Mouse (Mus musculus): ENCODE data around the gene Speg. TPM values are rescaled to one million over a fixed set of nuclear protein-coding genes. Genes with fewer than 3 reads are reported as not detected.

Speg gene
- polyA plus RNA-seq, 1 experiment from 2014 or later: 21.3 TPM

- peaks cover 61% of the 10 kb centered on the region for H3K4me1 ChIP-seq
- no peaks in the 10 kb centered on the region for H3K36me3 ChIP-seq (replicated peaks)
- H3K27me3 ChIP-seq (replicated peaks): no peaks in the 10 kb centered on the region
- ATAC-seq (replicated peaks): no peak
- no peak overlapping the region for H3K9ac ChIP-seq
- no peak overlapping the region for H3K4me3 ChIP-seq
- 88% methylated on average over 7 of the region's 7 CpGs for WGBS
- H3K27ac ChIP-seq: no peak overlapping the region
- H3K4me2 ChIP-seq: no peak overlapping the region
- H3K9me3 ChIP-seq: no peaks in the 10 kb centered on the region
Observed at GRCm38 (mm10) chr1:75440661-75441060, 65.6 kb downstream of the Speg start.

- no peak for ATAC-seq (replicated peaks)
- no peak overlapping the region for H3K4me2 ChIP-seq
- H3K4me1 ChIP-seq: peaks cover 65% of the 10 kb centered on the region
- no peaks in the 10 kb centered on the region for H3K36me3 ChIP-seq (replicated peaks)
- H3K9ac ChIP-seq: no peak overlapping the region
- H3K27me3 ChIP-seq (replicated peaks): no peaks in the 10 kb centered on the region
- WGBS: 80% methylated on average over 15 of the region's 15 CpGs
- H3K9me3 ChIP-seq: no peaks in the 10 kb centered on the region
- no peak overlapping the region for H3K27ac ChIP-seq
- no peak overlapping the region for H3K4me3 ChIP-seq
Observed at GRCm38 (mm10) chr1:75441471-75441996, 66.4 kb downstream of the Speg start.

GRCm38 (mm10) chr1:75442171-75442570, 67.1 kb downstream of the Speg start:
- Histone ChIP-seq H3K9ac (no peak overlapping the region), H3K4me1 (peaks cover 65% of the 10 kb centered on the region), H3K27me3 (replicated peaks) (no peaks in the 10 kb centered on the region), H3K4me3 (no peak overlapping the region), H3K9me3 (no peaks in the 10 kb centered on the region), H3K27ac (peak overlapping the region; percentile 82; the same call in 1 of the 2 replicates), H3K4me2 (no peak overlapping the region), H3K36me3 (replicated peaks) (no peaks in the 10 kb centered on the region)
- 79% methylated on average over 9 of the region's 9 CpGs for WGBS
- ATAC-seq (replicated peaks): no peak

GRCm38 (mm10) chr1:75442811-75443210, 67.7 kb downstream of the Speg start:
- no peak overlapping the region for H3K4me2 ChIP-seq
- no peaks in the 10 kb centered on the region for H3K36me3 ChIP-seq (replicated peaks)
- H3K9me3 ChIP-seq: no peaks in the 10 kb centered on the region
- no peaks in the 10 kb centered on the region for H3K27me3 ChIP-seq (replicated peaks)
- no peak overlapping the region for H3K9ac ChIP-seq
- H3K4me3 ChIP-seq: no peak overlapping the region
- WGBS: 12% methylated on average over 8 of the region's 8 CpGs
- no peak for ATAC-seq (replicated peaks)
- peak overlapping the region; percentile 82 for H3K27ac ChIP-seq
- H3K4me1 ChIP-seq: peaks cover 67% of the 10 kb centered on the region

- peaks cover 73% of the 10 kb centered on the region for H3K4me1 ChIP-seq
- WGBS: 11% methylated on average over 13 of the region's 13 CpGs
- peak overlapping the region; percentile 34 for H3K4me2 ChIP-seq
- peak overlapping the region; percentile 82 for H3K27ac ChIP-seq
- ATAC-seq (replicated peaks): no peak
- H3K9me3 ChIP-seq: no peaks in the 10 kb centered on the region
- H3K4me3 ChIP-seq: no peak overlapping the region
- no peaks in the 10 kb centered on the region for H3K27me3 ChIP-seq (replicated peaks)
- no peaks in the 10 kb centered on the region for H3K36me3 ChIP-seq (replicated peaks)
- no peak overlapping the region for H3K9ac ChIP-seq
Observed at GRCm38 (mm10) chr1:75443247-75444024, 68.3 kb downstream of the Speg start.

- 23% methylated on average over 3 of the region's 3 CpGs for WGBS
- Histone ChIP-seq H3K9me3 (no peaks in the 10 kb centered on the region), H3K27me3 (replicated peaks) (peaks cover 5% of the 10 kb centered on the region; the same call in 1 of the 2 replicates), H3K4me1 (peaks cover 76% of the 10 kb centered on the region), H3K4me2 (peak overlapping the region; percentile 34), H3K27ac (peak overlapping the region; percentile 82), H3K9ac (peak overlapping the region; percentile 1; the same call in 1 of the 2 replicates), H3K4me3 (no peak overlapping the region; the same call in 1 of the 2 replicates), H3K36me3 (replicated peaks) (no peaks in the 10 kb centered on the region)
- 0 out of 2 replicates have a peak, but pooled peaks have one; percentile 2 for ATAC-seq (replicated peaks)
Observed at GRCm38 (mm10) chr1:75444208-75444607, 69.1 kb downstream of the Speg start.

- WGBS: 14% methylated on average over 9 of the region's 9 CpGs
- peaks cover 84% of the 10 kb centered on the region for H3K4me1 ChIP-seq
- H3K4me3 ChIP-seq: peak overlapping the region; percentile 17
- no peaks in the 10 kb centered on the region for H3K36me3 ChIP-seq (replicated peaks)
- peak overlapping the region; percentile 16; the same call in 1 of the 2 replicates for H3K9ac ChIP-seq
- peaks cover 7% of the 10 kb centered on the region for H3K27me3 ChIP-seq (replicated peaks)
- H3K27ac ChIP-seq: peak overlapping the region; percentile 82
- H3K4me2 ChIP-seq: peak overlapping the region; percentile 34
- no peaks in the 10 kb centered on the region for H3K9me3 ChIP-seq
- ATAC-seq (replicated peaks): peak; percentile 17
Observed at GRCm38 (mm10) chr1:75445141-75445701, 70.1 kb downstream of the Speg start.

GRCm38 (mm10) chr1:75445751-75446611, 70.9 kb downstream of the Speg start:
- ATAC-seq (replicated peaks): peak; percentile 31
- Histone ChIP-seq H3K4me1 (peaks cover 91% of the 10 kb centered on the region), H3K36me3 (replicated peaks) (no peaks in the 10 kb centered on the region), H3K9me3 (no peaks in the 10 kb centered on the region), H3K9ac (peak overlapping the region; percentile 16; the same call in 1 of the 2 replicates), H3K27me3 (replicated peaks) (peaks cover 10% of the 10 kb centered on the region), H3K4me3 (peak overlapping the region; percentile 17), H3K4me2 (peak overlapping the region; percentile 34), H3K27ac (peak overlapping the region; percentile 82)
- WGBS: 1% methylated on average over 22 of the region's 22 CpGs

- H3K27ac ChIP-seq: peak overlapping the region; percentile 82
- peak overlapping the region; percentile 34 for H3K4me2 ChIP-seq
- H3K36me3 ChIP-seq (replicated peaks): no peaks in the 10 kb centered on the region
- H3K9ac ChIP-seq: no peak overlapping the region; the same call in 1 of the 2 replicates
- WGBS: 2% methylated on average over 20 of the region's 20 CpGs
- peaks cover 96% of the 10 kb centered on the region for H3K4me1 ChIP-seq
- H3K4me3 ChIP-seq: no peak overlapping the region
- no peak for ATAC-seq (replicated peaks)
- H3K27me3 ChIP-seq (replicated peaks): peaks cover 15% of the 10 kb centered on the region
- no peaks in the 10 kb centered on the region for H3K9me3 ChIP-seq
Observed at GRCm38 (mm10) chr1:75446656-75447055, 71.6 kb downstream of the Speg start.

- WGBS: 4% methylated on average over 10 of the region's 10 CpGs
- no peak for ATAC-seq (replicated peaks)
- Histone ChIP-seq H3K27me3 (replicated peaks) (peaks cover 15% of the 10 kb centered on the region), H3K4me2 (peak overlapping the region; percentile 34), H3K4me1 (peaks cover 89% of the 10 kb centered on the region), H3K9me3 (no peaks in the 10 kb centered on the region), H3K27ac (peak overlapping the region; percentile 82), H3K36me3 (replicated peaks) (no peaks in the 10 kb centered on the region), H3K9ac (0 out of 2 replicates have a peak overlapping the region, but pooled peaks have one; percentile 7), H3K4me3 (peak overlapping the region; percentile 7)
Observed at GRCm38 (mm10) chr1:75447265-75448051, 72.4 kb downstream of the Speg start.

- 0 out of 2 replicates have a peak overlapping the region, but pooled peaks have one; percentile 9 for H3K9ac ChIP-seq
- peak overlapping the region; percentile 82 for H3K27ac ChIP-seq
- ATAC-seq (replicated peaks): no peak
- peaks cover 15% of the 10 kb centered on the region for H3K27me3 ChIP-seq (replicated peaks)
- WGBS: 3% methylated on average over 7 of the region's 7 CpGs
- H3K9me3 ChIP-seq: no peaks in the 10 kb centered on the region
- peak overlapping the region; percentile 34 for H3K4me2 ChIP-seq
- peaks cover 87% of the 10 kb centered on the region for H3K4me1 ChIP-seq
- H3K4me3 ChIP-seq: peak overlapping the region; percentile 7
- no peaks in the 10 kb centered on the region for H3K36me3 ChIP-seq (replicated peaks)
Observed at GRCm38 (mm10) chr1:75448052-75448431, 72.9 kb downstream of the Speg start.
